Comparison of ENCODE assay signal across 9 mouse cellular contexts in genomic region chr7:133775179-133775578, GRCm38 (mm10). TPM values are rescaled to one million over a fixed set of nuclear protein-coding genes. Genes with fewer than 3 reads are reported as not detected.
A peak's percentile ranks its signal among the peaks of the same experiment; 100 is the strongest.
DNase-seq lines count a peak whose midpoint lies in the region; ATAC-seq lines count a peak whose summit lies in the region.
"Had no signal": no experiment of that assay in that cellular context is flagged by ENCODE, and none has a peak within 500 bp of the region (broad histone marks: within the 10 kb centered on the region; RNA-seq: fewer than 3 reads in every experiment).

No protein-coding gene starts in this region.

- 0 out of 2 replicates have a peak overlapping the region, but pooled peaks have one; percentile 18 for H3K9ac ChIP-seq in hindbrain, embryonic 12.5 days
- no peak overlapping the region for H3K9ac ChIP-seq in hindbrain, embryonic 11.5 days (ENCODE audit: low read depth, low read length)
- H3K9ac ChIP-seq in embryonic facial prominence, embryonic 14.5 days (ENCODE audit: low read depth, low read length), result no peak overlapping the region

- H3K27ac ChIP-seq in hindbrain, embryonic 12.5 days, result no peak overlapping the region
- no peak overlapping the region for H3K27ac ChIP-seq in hindbrain, embryonic 11.5 days (ENCODE audit: low read depth, low read length)
- no peak overlapping the region for H3K27ac ChIP-seq in embryonic facial prominence, embryonic 14.5 days (replicated peaks; ENCODE audit: low read depth, low read length)

- no peaks in the 10 kb centered on the region for H3K9me3 ChIP-seq in hindbrain, embryonic 12.5 days (replicated peaks)
- H3K9me3 ChIP-seq in hindbrain, embryonic 11.5 days (ENCODE audit: control insufficient read depth, low read length), result no peaks in the 10 kb centered on the region
- no peaks in the 10 kb centered on the region for H3K9me3 ChIP-seq in embryonic facial prominence, embryonic 14.5 days (ENCODE audit: control insufficient read depth, low read length)

- no peak for ATAC-seq in hindbrain, embryonic 12.5 days (ENCODE audit: low FRiP score)
- no peak for ATAC-seq in hindbrain, embryonic 11.5 days (ENCODE audit: low FRiP score)
- ATAC-seq in embryonic facial prominence, embryonic 14.5 days (ENCODE audit: low read depth), result no peak

- H3K36me3 ChIP-seq in hindbrain, embryonic 12.5 days, result no peaks in the 10 kb centered on the region
- H3K36me3 ChIP-seq in hindbrain, embryonic 11.5 days (ENCODE audit: control insufficient read depth, insufficient read depth, low read length), result no peaks in the 10 kb centered on the region
- H3K36me3 ChIP-seq in embryonic facial prominence, embryonic 14.5 days (ENCODE audit: control insufficient read depth, insufficient read depth, low read length), result no peaks in the 10 kb centered on the region

- 58% methylated on average over 5 of the region's 5 CpGs for WGBS in hindbrain, embryonic 12.5 days
- 62% methylated on average over 5 of the region's 5 CpGs for WGBS in hindbrain, embryonic 11.5 days
- WGBS in embryonic facial prominence, embryonic 14.5 days, result 75% methylated on average over 5 of the region's 5 CpGs

- H3K27me3 ChIP-seq in hindbrain, embryonic 12.5 days, result no peaks in the 10 kb centered on the region
- H3K27me3 ChIP-seq in hindbrain, embryonic 11.5 days (ENCODE audit: control insufficient read depth, insufficient read depth, low read length), result no peaks in the 10 kb centered on the region
- no peaks in the 10 kb centered on the region for H3K27me3 ChIP-seq in embryonic facial prominence, embryonic 14.5 days (replicated peaks; ENCODE audit: control insufficient read depth, insufficient read depth, low read length)

- H3K4me1 ChIP-seq in hindbrain, embryonic 12.5 days, result peaks cover 18% of the 10 kb centered on the region
- no peaks in the 10 kb centered on the region for H3K4me1 ChIP-seq in hindbrain, embryonic 11.5 days (replicated peaks; ENCODE audit: control insufficient read depth, insufficient read depth, low read length)
- H3K4me1 ChIP-seq in embryonic facial prominence, embryonic 14.5 days (ENCODE audit: control insufficient read depth, insufficient read depth, low read length), result peaks cover 7% of the 10 kb centered on the region

- no peak overlapping the region for H3K4me3 ChIP-seq in hindbrain, embryonic 12.5 days
- H3K4me3 ChIP-seq in hindbrain, embryonic 11.5 days (ENCODE audit: low read depth, low read length), result no peak overlapping the region
- H3K4me3 ChIP-seq in embryonic facial prominence, embryonic 14.5 days (ENCODE audit: low read depth, low read length), result no peak overlapping the region

- DNase-seq in hindbrain, embryonic 11.5 days (ENCODE audit: low spot score), result no peak
- DNase-seq in NIH3T3 (ENCODE audit: low read depth), result peak; percentile 48
- DNase-seq in embryonic facial prominence, embryonic 14.5 days (ENCODE audit: low spot score), result no peak
- DNase-seq in mesoderm, embryonic 11.5 days (ENCODE audit: low read depth, low spot score), result peak; percentile 46
- no peak for DNase-seq in frontal cortex, postnatal 14 days (ENCODE audit: low spot score in 2 of 2)
- DNase-seq in right cerebral cortex, postnatal 4 days, result no peak
- DNase-seq in urinary bladder, adult 2 months (ENCODE audit: low spot score), result no peak

- H3K4me2 ChIP-seq in hindbrain, embryonic 12.5 days (replicated peaks), result peak overlapping the region; percentile 78
- no peak overlapping the region for H3K4me2 ChIP-seq in hindbrain, embryonic 11.5 days (replicated peaks; ENCODE audit: low read depth, low read length)
- peak overlapping the region; percentile 83; the same call in 1 of the 2 replicates for H3K4me2 ChIP-seq in embryonic facial prominence, embryonic 14.5 days (ENCODE audit: low read depth, low read length)

RNA-seq across cellular contexts. Expression of gene Fank1, which starts 1.5 kb away (rescaled TPM):
- 2.4 and 3.2 TPM in 2 replicates for polyA plus RNA-seq in hindbrain, embryonic 12.5 days (2016; fragmentation: Nextera tagmentation; extraction: Ambion mirVana)
- 2.2 and 2.9 TPM in 2 replicates for polyA plus RNA-seq in hindbrain, embryonic 11.5 days (2014; fragmentation: Nextera tagmentation; extraction: Ambion mirVana)
- 2.1 and 3.0 TPM in 2 replicates for polyA plus RNA-seq in embryonic facial prominence, embryonic 14.5 days (2014; fragmentation: Nextera tagmentation; extraction: Ambion mirVana)
- polyA plus RNA-seq in urinary bladder, adult 2 months (2012; rRNA removed), result 0.13 and 0.29 TPM in 2 replicates
- polyA plus RNA-seq: spleen, adult 2 months had no signal

RNA-seq across cellular contexts. Expression of gene Dhx32, which starts 7.3 kb away (rescaled TPM):
- polyA plus RNA-seq in hindbrain, embryonic 12.5 days (2016; fragmentation: Nextera tagmentation; extraction: Ambion mirVana), result 33.0 and 34.5 TPM in 2 replicates
- polyA plus RNA-seq in hindbrain, embryonic 11.5 days (2014; fragmentation: Nextera tagmentation; extraction: Ambion mirVana), result 43.7 and 48.8 TPM in 2 replicates
- 29.4 and 32.2 TPM in 2 replicates for polyA plus RNA-seq in embryonic facial prominence, embryonic 14.5 days (2014; fragmentation: Nextera tagmentation; extraction: Ambion mirVana)
- 35.3 and 37.3 TPM in 2 replicates for polyA plus RNA-seq in urinary bladder, adult 2 months (2012; rRNA removed)

Comparison
In these comparisons a context has a peak if more than half of its experiments do, and no peak if none do; other contexts are left out.
1. DNase-seq: peak in NIH3T3 (single experiment) and mesoderm, embryonic 11.5 days (single experiment); none in hindbrain, embryonic 11.5 days (single experiment), embryonic facial prominence, embryonic 14.5 days (single experiment), frontal cortex, postnatal 14 days (0 of 2), right cerebral cortex, postnatal 4 days (single experiment) and urinary bladder, adult 2 months (single experiment).